Mouse (Mus musculus) midbrain, embryonic 11.5 days (tissue): ENCODE measurements around the gene Syne3. TPM values are rescaled to one million over a fixed set of nuclear protein-coding genes. Genes with fewer than 3 reads are reported as not detected.
A peak's percentile ranks its signal among the peaks of the same experiment; 100 is the strongest.

Experiments used
- ATAC-seq: fragments of 200-750 bp; cut with Nextera tagmentation; 2 replicates; pipeline ENCODE4 v1.8.0; 2017; ENCODE audit warnings: moderate TSS enrichment, moderate library complexity; ENCODE audit not compliant: low FRiP score
- DNase-seq: peaks from one replicate; pipeline ENCODE4 v3.0.0; 2015; ENCODE audit warnings: low spot score; ENCODE audit errors: missing footprints
- H3K27ac ChIP-seq: fragments of 300-500 bp; sonication (generic); 2 replicates; pipeline ENCODE4 v1.5.1; 2014; ENCODE audit warnings: low read depth, low read length
- H3K27me3 ChIP-seq: fragments of 300-500 bp; sonication (generic); 2 replicates; pipeline ENCODE4 v1.6.1; 2014; ENCODE audit warnings: mild to moderate bottlenecking, low read length, moderate library complexity, mixed read lengths; ENCODE audit not compliant: control insufficient read depth, insufficient read depth
- H3K36me3 ChIP-seq: fragments of 300-500 bp; sonication (generic); 2 replicates; pipeline ENCODE4 v1.6.1; 2014; ENCODE audit warnings: mild to moderate bottlenecking, low read length, moderate library complexity, mixed read lengths; ENCODE audit not compliant: control insufficient read depth, insufficient read depth
- H3K4me1 ChIP-seq: fragments of 300-500 bp; sonication (generic); 2 replicates; pipeline ENCODE4 v1.6.1; 2014; ENCODE audit warnings: low read length; ENCODE audit not compliant: control insufficient read depth, insufficient read depth
- H3K4me2 ChIP-seq: fragments of 300-500 bp; sonication (generic); 2 replicates; pipeline ENCODE4 v1.6.1; 2014; ENCODE audit warnings: mild to moderate bottlenecking, moderate library complexity
- H3K4me3 ChIP-seq: fragments of 300-500 bp; sonication (generic); 2 replicates; pipeline ENCODE4 v1.5.1; 2014; ENCODE audit warnings: low read depth, low read length
- H3K9ac ChIP-seq: fragments of 300-500 bp; sonication (generic); 2 replicates; pipeline ENCODE4 v1.6.1; 2014; ENCODE audit warnings: low read length
- H3K9me3 ChIP-seq: fragments of 300-500 bp; sonication (generic); 2 replicates; pipeline ENCODE4 v1.6.1; 2016; ENCODE audit warnings: low read length; ENCODE audit not compliant: control insufficient read depth
- WGBS: fragments of 180-500 bp; shearing (Covaris S2); extraction: QIAGEN DNeasy Blood & Tissue Kit; methylation state at CpG from one replicate; pipeline ENCODE4 v1.1.7; 2014; 5-methylcytosine and 5-hydroxymethylcytosine counted together
- polyA plus RNA-seq: library from polyadenylated mRNA; unstranded; fragments of >200 nt; fragmentation: Nextera tagmentation; extraction: Ambion mirVana; gene quantifications from 2 replicates; pipeline ENCODE4 v1.2.1, GENCODE M21; 2014

Gene Syne3
- polyA plus RNA-seq, 1 experiment from 2014 or later, result not detected

GRCm38 (mm10) chr12:104897051-104897618 is 112.5 kb downstream of the Syne3 start:
- DNase-seq (peak; percentile 86), ATAC-seq (peak; percentile 68)
- no peaks in the 10 kb centered on the region for H3K9me3 ChIP-seq
- no peak overlapping the region for H3K9ac ChIP-seq
- H3K4me3 ChIP-seq, result no peak overlapping the region
- H3K27me3 ChIP-seq, result no peaks in the 10 kb centered on the region
- no peaks in the 10 kb centered on the region for H3K36me3 ChIP-seq
- H3K4me1 ChIP-seq, result peaks cover 6% of the 10 kb centered on the region; the same call in 1 of the 2 replicates
- WGBS, result 54% methylated on average over 8 of the region's 8 CpGs
- H3K27ac ChIP-seq, result no peak overlapping the region
- no peak overlapping the region for H3K4me2 ChIP-seq

GRCm38 (mm10) chr12:104896640-104897039 is 113.0 kb downstream of the Syne3 start:
- ATAC-seq (peak; percentile 71), DNase-seq (no peak)
- H3K4me1 ChIP-seq, result peaks cover 6% of the 10 kb centered on the region; the same call in 1 of the 2 replicates
- H3K27ac ChIP-seq, result no peak overlapping the region
- no peak overlapping the region for H3K4me3 ChIP-seq
- no peak overlapping the region for H3K4me2 ChIP-seq
- 50% methylated on average over 16 of the region's 16 CpGs for whole genome bisulfite sequencing
- H3K9ac ChIP-seq, result no peak overlapping the region
- H3K27me3 ChIP-seq, result no peaks in the 10 kb centered on the region
- H3K36me3 ChIP-seq, result no peaks in the 10 kb centered on the region
- H3K9me3 ChIP-seq, result no peaks in the 10 kb centered on the region

- ATAC-seq (no peak), DNase-seq (no peak)
- Histone ChIP-seq H3K9ac (no peak overlapping the region), H3K4me3 (no peak overlapping the region), H3K9me3 (no peaks in the 10 kb centered on the region), H3K36me3 (no peaks in the 10 kb centered on the region), H3K27me3 (no peaks in the 10 kb centered on the region), H3K4me1 (peaks cover 6% of the 10 kb centered on the region; the same call in 1 of the 2 replicates), H3K4me2 (no peak overlapping the region), H3K27ac (no peak overlapping the region)
- WGBS, result 93% methylated on average over 3 of the region's 3 CpGs
Observed at GRCm38 (mm10) chr12:104892245-104892644, 117.4 kb downstream of the Syne3 start.

GRCm38 (mm10) chr12:104890066-104890465 is 119.5 kb downstream of the Syne3 start:
- no peak overlapping the region for H3K27ac ChIP-seq
- 85% methylated on average over 8 of the region's 8 CpGs for WGBS
- H3K36me3 ChIP-seq, result no peaks in the 10 kb centered on the region
- no peak overlapping the region for H3K4me2 ChIP-seq
- H3K9ac ChIP-seq, result no peak overlapping the region
- H3K27me3 ChIP-seq, result no peaks in the 10 kb centered on the region
- ATAC-seq (no peak), DNase-seq (no peak)
- no peaks in the 10 kb centered on the region for H3K4me1 ChIP-seq
- no peaks in the 10 kb centered on the region for H3K9me3 ChIP-seq
- no peak overlapping the region for H3K4me3 ChIP-seq

- Histone ChIP-seq H3K36me3 (no peaks in the 10 kb centered on the region), H3K4me3 (no peak overlapping the region), H3K27me3 (no peaks in the 10 kb centered on the region), H3K9me3 (no peaks in the 10 kb centered on the region), H3K4me1 (no peaks in the 10 kb centered on the region), H3K27ac (no peak overlapping the region), H3K4me2 (no peak overlapping the region), H3K9ac (no peak overlapping the region)
- DNase-seq (no peak), ATAC-seq (no peak)
- WGBS, result 84% methylated on average over 7 of the region's 7 CpGs
Observed at GRCm38 (mm10) chr12:104886104-104886503, 123.5 kb downstream of the Syne3 start.

DNA sequence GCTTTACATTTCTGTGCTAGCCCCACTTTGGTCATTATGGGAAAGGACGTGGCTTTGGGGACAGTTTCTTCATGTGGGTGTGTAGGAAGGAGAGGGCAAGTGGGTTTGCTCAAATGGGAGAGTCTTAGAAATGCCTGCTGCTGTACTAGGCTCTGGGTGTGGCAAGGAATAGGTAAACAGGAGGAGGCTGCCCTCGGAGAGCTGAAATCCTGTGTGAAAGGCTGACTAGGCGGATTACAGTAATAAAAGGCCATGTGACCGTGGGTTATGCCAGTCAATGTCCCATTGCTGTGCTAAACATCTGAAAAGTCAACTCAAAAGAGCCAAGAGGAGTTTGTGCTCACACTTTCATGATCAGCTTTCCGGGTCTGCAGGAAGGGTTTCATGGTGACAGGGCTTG is 127.1 kb downstream of the Syne3 start:
- 75% methylated on average over 5 of the region's 5 CpGs for WGBS
- no peak for ATAC-seq
- H3K4me1 ChIP-seq, result no peaks in the 10 kb centered on the region
- no peak overlapping the region for H3K9ac ChIP-seq
- no peak overlapping the region for H3K4me3 ChIP-seq
- no peak for DNase-seq
- no peaks in the 10 kb centered on the region for H3K9me3 ChIP-seq
- H3K4me2 ChIP-seq, result no peak overlapping the region
- H3K27me3 ChIP-seq, result no peaks in the 10 kb centered on the region
- no peaks in the 10 kb centered on the region for H3K36me3 ChIP-seq
- H3K27ac ChIP-seq, result no peak overlapping the region

DNA sequence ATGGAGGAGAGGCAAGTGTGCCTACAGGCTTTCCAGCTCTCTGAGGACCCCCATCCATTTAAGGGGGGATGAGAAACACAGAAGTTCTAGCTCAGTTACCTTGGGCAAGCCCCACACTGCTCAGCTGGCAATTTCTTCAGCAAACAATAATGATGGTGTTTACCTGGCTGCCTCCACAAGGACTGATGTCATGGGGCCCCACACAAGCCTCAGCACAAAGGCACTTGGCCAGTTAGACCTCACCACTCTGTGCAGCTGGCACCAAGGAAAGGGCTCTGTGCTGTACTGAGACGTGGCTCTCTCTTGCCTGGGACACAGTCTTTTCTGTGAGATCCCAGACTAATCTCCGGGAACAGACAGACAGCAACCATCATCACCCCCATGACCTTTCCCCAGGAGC is 127.5 kb downstream of the Syne3 start:
- no peak for DNase-seq
- H3K4me1 ChIP-seq, result no peaks in the 10 kb centered on the region
- 41% methylated on average over 2 of the region's 2 CpGs for WGBS
- H3K4me3 ChIP-seq, result no peak overlapping the region
- ATAC-seq, result no peak
- H3K27ac ChIP-seq, result no peak overlapping the region
- H3K9ac ChIP-seq, result no peak overlapping the region
- no peaks in the 10 kb centered on the region for H3K9me3 ChIP-seq
- H3K36me3 ChIP-seq, result no peaks in the 10 kb centered on the region
- H3K4me2 ChIP-seq, result no peak overlapping the region
- H3K27me3 ChIP-seq, result no peaks in the 10 kb centered on the region

DNA sequence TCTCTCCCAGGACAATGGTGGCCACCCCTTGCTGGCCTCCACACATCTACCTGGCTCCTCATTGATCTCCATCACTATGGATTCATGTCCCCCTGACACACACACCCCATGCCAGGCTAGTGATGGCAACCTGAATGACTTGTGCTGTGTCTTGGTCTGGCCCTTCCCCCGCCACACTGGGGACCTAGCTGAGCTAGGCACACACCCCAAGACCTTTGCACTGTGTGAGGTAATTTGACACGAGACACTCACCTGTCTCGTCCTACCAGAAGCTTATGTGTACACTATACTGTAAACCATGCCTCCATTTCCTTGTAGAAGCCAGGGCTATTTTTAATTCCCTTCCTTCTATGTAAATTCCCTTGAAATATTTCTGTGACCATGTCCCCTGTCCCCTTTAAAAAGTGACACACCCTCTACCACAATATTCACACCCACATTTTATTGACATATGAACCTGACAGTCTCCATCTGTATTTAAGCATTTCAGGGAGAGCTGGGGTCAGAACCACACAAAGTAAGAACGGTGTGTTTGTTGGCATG is 128.0 kb downstream of the Syne3 start:
- WGBS, result 85% methylated on average over 4 of the region's 4 CpGs
- Histone ChIP-seq H3K27ac (no peak overlapping the region), H3K27me3 (no peaks in the 10 kb centered on the region), H3K4me2 (no peak overlapping the region), H3K4me3 (no peak overlapping the region), H3K4me1 (no peaks in the 10 kb centered on the region), H3K9me3 (no peaks in the 10 kb centered on the region), H3K9ac (no peak overlapping the region), H3K36me3 (no peaks in the 10 kb centered on the region)
- no peak for ATAC-seq
- DNase-seq, result no peak

DNA sequence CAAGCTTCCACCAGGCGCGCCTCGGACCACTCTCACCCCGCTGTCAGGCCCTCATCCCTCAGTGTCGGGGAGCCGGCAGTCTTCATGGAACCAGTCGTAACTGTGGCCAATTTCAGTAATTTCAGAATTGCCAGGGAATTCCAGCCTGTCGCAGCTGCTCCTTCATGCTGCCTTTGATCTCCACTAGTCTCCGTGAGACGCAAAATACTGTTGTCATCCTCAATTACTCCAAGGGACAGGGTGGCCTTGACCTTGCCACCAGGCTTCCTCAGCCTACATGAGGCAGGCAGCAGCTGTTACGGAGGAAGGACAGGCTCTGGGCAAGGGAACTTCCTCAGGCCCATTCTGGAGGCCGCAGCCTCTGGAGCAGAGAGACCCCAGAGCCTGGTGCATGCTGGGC is 129.2 kb downstream of the Syne3 start:
- H3K27me3 ChIP-seq, result no peaks in the 10 kb centered on the region
- no peaks in the 10 kb centered on the region for H3K9me3 ChIP-seq
- no peak for DNase-seq
- H3K4me3 ChIP-seq, result no peak overlapping the region
- no peak overlapping the region for H3K9ac ChIP-seq
- no peaks in the 10 kb centered on the region for H3K4me1 ChIP-seq
- WGBS, result 74% methylated on average over 12 of the region's 12 CpGs
- no peak; the same call in 1 of the 2 replicates for ATAC-seq
- H3K27ac ChIP-seq, result no peak overlapping the region
- no peaks in the 10 kb centered on the region for H3K36me3 ChIP-seq
- H3K4me2 ChIP-seq, result no peak overlapping the region
